Mouse (Mus musculus): ENCODE results near the gene Ppm1k. TPM values are rescaled to one million over a fixed set of nuclear protein-coding genes. Genes with fewer than 3 reads are reported as not detected.
"Not testable (repeated sequence)": the region's sequence is repeated elsewhere in the genome, so short reads cannot be mapped to it uniquely, and the experiment has no call there.

Ppm1k gene
- total and polyA plus RNA-seq, 2 experiments from 2014 or later, result 5.7 to 13.6 TPM

DNA sequence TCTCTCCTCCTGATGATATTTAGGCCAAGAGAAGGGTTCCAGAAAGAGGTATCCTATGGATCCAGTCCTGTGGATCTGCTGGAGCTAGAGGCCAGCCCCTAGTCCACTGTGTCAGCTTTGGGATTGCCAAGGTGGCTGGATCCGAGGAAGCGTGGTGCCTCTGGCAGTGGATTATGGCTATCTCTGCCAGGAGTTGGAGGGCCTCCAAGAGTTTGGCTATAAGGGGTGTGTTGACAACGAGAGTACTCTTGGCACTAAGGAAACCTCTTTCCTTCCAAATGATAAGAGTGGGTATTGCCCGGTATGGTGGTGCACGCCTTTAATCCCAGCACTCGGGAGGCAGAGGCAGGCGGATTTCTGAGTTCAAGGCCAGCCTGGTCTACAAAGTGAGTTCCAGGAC is 30.2 kb upstream of the Ppm1k start:
- Histone ChIP-seq H3K4me1 (ENCODE audit: insufficient read depth) (no peaks in the 10 kb centered on the region), H3K36me3 (ENCODE audit: insufficient read depth) (no peaks in the 10 kb centered on the region), H3K4me3 (ENCODE audit: low read depth, low read length) (no peak overlapping the region), H3K4me2 (ENCODE audit: low read depth) (no peak overlapping the region), H3K27ac (ENCODE audit: low read depth, low read length) (no peak overlapping the region), H3K9me3 (ENCODE audit: low read length) (no peaks in the 10 kb centered on the region), H3K27me3 (ENCODE audit: insufficient read depth, low read length) (no peaks in the 10 kb centered on the region), H3K9ac (no peak overlapping the region)
- DNase-seq (no peak), ATAC-seq (no peak)
- 71% methylated on average over 7 of the region's 7 CpGs for WGBS
- TF ChIP-seq CTCF (IDR thresholded peaks at IDR 0.05; ENCODE audit: low read depth), result no peak

DNA sequence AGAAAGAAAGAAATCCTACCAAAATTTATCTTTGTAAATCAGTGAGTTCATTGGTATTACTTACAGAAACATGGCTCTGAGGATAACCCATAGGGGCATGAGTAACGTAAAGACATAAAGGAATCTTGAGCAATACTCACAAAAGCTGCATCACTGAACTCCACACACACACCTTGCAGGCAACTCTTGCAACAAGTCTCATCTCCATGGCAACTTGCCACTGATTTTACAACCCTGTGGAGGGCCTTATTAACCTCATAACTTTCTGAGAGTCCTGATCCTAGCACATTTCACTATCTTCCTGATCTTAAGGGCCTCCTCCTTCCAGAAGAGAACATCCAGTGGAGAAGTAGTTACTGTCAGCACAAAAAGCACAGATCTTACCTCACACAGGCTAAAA is 28.2 kb upstream of the Ppm1k start:
- no peak for ATAC-seq
- Histone ChIP-seq H3K27ac (ENCODE audit: low read depth, low read length) (no peak overlapping the region), H3K4me3 (ENCODE audit: low read depth, low read length) (no peak overlapping the region), H3K4me1 (ENCODE audit: insufficient read depth) (no peaks in the 10 kb centered on the region), H3K9me3 (ENCODE audit: low read length) (no peaks in the 10 kb centered on the region), H3K9ac (no peak overlapping the region), H3K36me3 (ENCODE audit: insufficient read depth) (no peaks in the 10 kb centered on the region), H3K27me3 (ENCODE audit: insufficient read depth, low read length) (no peaks in the 10 kb centered on the region), H3K4me2 (ENCODE audit: low read depth) (no peak overlapping the region)
- no peak for TF ChIP-seq CTCF (IDR thresholded peaks at IDR 0.05; ENCODE audit: low read depth)
- DNase-seq, result no peak
- 81% methylated on average over 1 of the region's 1 CpGs for WGBS

DNA sequence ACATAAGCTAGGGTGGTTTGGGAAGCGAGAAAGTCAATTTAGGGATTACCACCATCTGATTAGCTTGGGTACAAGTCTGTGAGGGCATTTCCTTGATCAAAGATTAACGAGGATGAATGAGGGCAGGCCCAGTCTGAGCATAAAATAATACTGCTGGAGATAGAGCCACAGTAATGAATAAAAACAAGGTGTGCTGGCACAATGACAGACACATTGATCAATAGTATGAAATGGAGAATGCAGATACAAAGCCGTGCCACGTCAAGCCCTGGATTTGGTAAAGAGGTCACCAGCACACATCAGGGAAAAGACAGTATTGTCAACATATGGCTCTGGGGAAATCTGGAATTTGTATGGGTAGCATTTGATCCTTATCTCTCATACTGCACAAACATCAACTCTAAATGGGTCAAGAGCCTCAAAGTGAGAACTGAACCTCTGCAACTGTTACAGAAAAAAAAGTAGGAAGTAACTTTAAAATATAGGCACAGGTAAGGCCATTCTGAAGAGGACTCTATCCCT is 22.6 kb upstream of the Ppm1k start:
- H3K27me3 ChIP-seq (ENCODE audit: insufficient read depth, low read length), result no peaks in the 10 kb centered on the region
- 43% methylated on average over 4 of the region's 4 CpGs for WGBS
- no peak overlapping the region for H3K4me2 ChIP-seq (ENCODE audit: low read depth)
- no peaks in the 10 kb centered on the region for H3K36me3 ChIP-seq (ENCODE audit: insufficient read depth)
- H3K9me3 ChIP-seq (ENCODE audit: low read length), result no peaks in the 10 kb centered on the region
- H3K4me1 ChIP-seq (ENCODE audit: insufficient read depth), result no peaks in the 10 kb centered on the region
- no peak overlapping the region for H3K27ac ChIP-seq (ENCODE audit: low read depth, low read length)
- no peak for TF ChIP-seq CTCF (IDR thresholded peaks at IDR 0.05; ENCODE audit: low read depth)
- ATAC-seq (no peak), DNase-seq (no peak)
- H3K4me3 ChIP-seq (ENCODE audit: low read depth, low read length), result no peak overlapping the region
- H3K9ac ChIP-seq, result no peak overlapping the region

DNA sequence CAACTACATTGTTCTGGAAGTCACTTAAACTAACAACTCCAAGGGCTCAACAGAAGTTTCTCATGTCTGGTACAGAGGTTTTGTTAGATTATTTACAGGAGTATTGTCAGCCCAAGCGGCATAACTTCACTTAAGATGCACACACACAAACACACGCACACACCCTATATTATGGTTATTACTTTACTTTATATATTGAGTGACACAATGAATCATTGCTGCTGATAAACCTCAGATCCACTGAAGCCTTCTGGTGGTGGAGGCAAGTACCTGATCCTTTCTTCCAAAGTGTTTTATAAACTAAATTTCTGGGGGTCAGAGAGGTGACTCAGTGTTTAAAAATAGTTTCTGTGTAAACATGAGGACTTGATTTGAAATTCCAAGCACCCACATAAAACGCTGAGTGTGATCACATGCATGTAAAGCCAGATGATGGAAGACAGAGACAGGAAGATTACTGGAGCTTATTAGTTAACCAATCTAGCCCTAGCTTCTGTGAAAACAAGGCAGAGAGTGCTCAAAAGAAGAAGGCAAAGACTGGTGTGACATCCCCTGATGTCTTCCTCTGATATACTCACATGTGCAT is 16.0 kb upstream of the Ppm1k start:
- Histone ChIP-seq H3K4me1 (ENCODE audit: insufficient read depth) (no peaks in the 10 kb centered on the region), H3K4me3 (ENCODE audit: low read depth, low read length) (no peak overlapping the region), H3K27ac (ENCODE audit: low read depth, low read length) (no peak overlapping the region), H3K9me3 (ENCODE audit: low read length) (no peaks in the 10 kb centered on the region), H3K27me3 (ENCODE audit: insufficient read depth, low read length) (no peaks in the 10 kb centered on the region), H3K4me2 (ENCODE audit: low read depth) (no peak overlapping the region), H3K9ac (no peak overlapping the region), H3K36me3 (ENCODE audit: insufficient read depth) (no peaks in the 10 kb centered on the region)
- TF ChIP-seq CTCF (IDR thresholded peaks at IDR 0.05; ENCODE audit: low read depth), result no peak
- DNase-seq (no peak), ATAC-seq (no peak)
- WGBS, result 87% methylated on average over 3 of the region's 3 CpGs

DNA sequence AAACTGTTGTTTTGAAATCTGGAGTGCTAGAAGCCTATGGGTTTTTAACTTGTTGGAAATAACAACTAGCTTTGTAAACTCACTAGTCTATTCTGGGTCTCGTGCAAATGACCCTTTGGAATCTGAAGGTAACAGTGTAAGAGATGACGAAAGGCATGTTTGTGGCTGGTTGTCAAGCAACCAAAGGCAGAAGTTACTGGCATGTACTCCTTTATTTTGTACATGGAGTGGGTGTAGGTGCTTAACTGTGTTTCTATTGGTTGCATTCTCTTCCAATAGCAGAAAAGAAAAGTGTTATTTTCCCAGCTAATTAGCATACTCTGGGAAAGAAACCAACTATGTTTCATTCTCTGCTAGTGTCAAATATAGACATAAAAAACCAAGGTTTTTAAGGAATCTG is 9.6 kb upstream of the Ppm1k start:
- 48% methylated on average over 2 of the region's 2 CpGs for WGBS
- Histone ChIP-seq H3K36me3 (ENCODE audit: insufficient read depth) (no peaks in the 10 kb centered on the region), H3K9me3 (ENCODE audit: low read length) (no peaks in the 10 kb centered on the region), H3K4me2 (ENCODE audit: low read depth) (no peak overlapping the region), H3K4me1 (ENCODE audit: insufficient read depth) (no peaks in the 10 kb centered on the region), H3K27ac (ENCODE audit: low read depth, low read length) (no peak overlapping the region), H3K9ac (no peak overlapping the region), H3K4me3 (ENCODE audit: low read depth, low read length) (no peak overlapping the region), H3K27me3 (ENCODE audit: insufficient read depth, low read length) (no peaks in the 10 kb centered on the region)
- no peak for TF ChIP-seq CTCF (IDR thresholded peaks at IDR 0.05; ENCODE audit: low read depth)
- DNase-seq, result peak; percentile 7
- peak; percentile 87 for ATAC-seq

DNA sequence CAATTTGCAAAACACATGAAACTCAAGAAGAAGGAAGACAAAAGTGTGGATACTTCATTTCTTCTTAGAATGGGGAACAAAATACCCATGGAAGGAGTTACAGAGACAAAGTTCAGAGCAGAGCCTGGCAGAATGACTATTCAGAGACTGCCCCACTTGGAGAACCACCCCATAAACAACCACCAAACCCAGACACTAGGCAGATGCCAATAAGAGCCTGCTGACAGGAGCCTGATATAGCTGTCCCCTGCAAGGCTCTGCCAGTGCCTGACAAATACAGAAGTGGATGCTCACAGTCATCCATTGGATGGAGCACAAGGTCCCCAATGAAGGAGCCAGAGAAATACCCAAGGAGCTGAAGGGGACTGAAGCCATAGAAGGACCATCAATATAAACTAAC is 8.3 kb upstream of the Ppm1k start:
- H3K4me3 ChIP-seq (ENCODE audit: low read depth, low read length); H3K4me2 ChIP-seq (ENCODE audit: low read depth); H3K4me1 ChIP-seq (ENCODE audit: insufficient read depth); H3K9me3 ChIP-seq (ENCODE audit: low read length); H3K9ac ChIP-seq; H3K27me3 ChIP-seq (ENCODE audit: insufficient read depth, low read length); H3K27ac ChIP-seq (ENCODE audit: low read depth, low read length); H3K36me3 ChIP-seq (ENCODE audit: insufficient read depth); ATAC-seq; DNase-seq: not testable (repeated sequence)

DNA sequence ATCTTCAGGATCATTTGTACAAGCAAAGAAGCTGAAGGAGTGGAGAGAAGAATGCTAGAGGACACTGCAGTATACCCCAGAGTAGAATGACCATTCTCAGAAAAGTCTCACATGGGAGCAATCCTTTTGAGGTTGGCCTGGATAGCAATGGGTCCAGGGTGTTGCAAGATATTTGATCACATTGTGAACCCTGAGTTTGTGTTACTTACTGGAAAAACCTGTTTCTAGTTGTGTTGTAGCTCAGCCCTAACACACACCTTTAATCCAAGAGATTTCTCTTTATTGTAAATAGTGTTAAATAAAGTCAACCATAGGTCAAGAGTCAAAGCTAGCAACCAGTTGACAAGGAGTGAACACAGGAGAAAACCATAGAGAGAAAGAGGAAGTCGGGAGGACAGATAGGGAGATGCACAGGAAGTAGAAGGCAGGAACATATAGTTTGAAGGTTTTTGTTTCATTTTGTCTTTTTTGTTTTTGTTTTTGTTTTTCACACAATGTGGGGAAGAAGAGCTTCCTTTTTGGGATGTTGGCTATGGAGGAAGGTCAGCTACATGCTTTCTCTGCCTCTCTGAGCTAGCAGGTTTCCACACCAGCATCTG is 6.6 kb upstream of the Ppm1k start:
- 100% methylated on average over 1 of the region's 1 CpGs for WGBS
- ATAC-seq, result no peak
- no peak overlapping the region for H3K27ac ChIP-seq (ENCODE audit: low read depth, low read length)
- no peak for TF ChIP-seq CTCF (IDR thresholded peaks at IDR 0.05; ENCODE audit: low read depth)
- H3K4me2 ChIP-seq (ENCODE audit: low read depth), result no peak overlapping the region
- H3K9me3 ChIP-seq (ENCODE audit: low read length), result no peaks in the 10 kb centered on the region
- H3K9ac ChIP-seq, result no peak overlapping the region
- H3K27me3 ChIP-seq (ENCODE audit: insufficient read depth, low read length), result no peaks in the 10 kb centered on the region
- no peak overlapping the region for H3K4me3 ChIP-seq (ENCODE audit: low read depth, low read length)
- H3K36me3 ChIP-seq (ENCODE audit: insufficient read depth), result no peaks in the 10 kb centered on the region
- no peak for DNase-seq
- H3K4me1 ChIP-seq (ENCODE audit: insufficient read depth), result no peaks in the 10 kb centered on the region
